Mouse (Mus musculus): Measurements from ENCODE around the gene Nlrp1a.

Gene Nlrp1a

DNA sequence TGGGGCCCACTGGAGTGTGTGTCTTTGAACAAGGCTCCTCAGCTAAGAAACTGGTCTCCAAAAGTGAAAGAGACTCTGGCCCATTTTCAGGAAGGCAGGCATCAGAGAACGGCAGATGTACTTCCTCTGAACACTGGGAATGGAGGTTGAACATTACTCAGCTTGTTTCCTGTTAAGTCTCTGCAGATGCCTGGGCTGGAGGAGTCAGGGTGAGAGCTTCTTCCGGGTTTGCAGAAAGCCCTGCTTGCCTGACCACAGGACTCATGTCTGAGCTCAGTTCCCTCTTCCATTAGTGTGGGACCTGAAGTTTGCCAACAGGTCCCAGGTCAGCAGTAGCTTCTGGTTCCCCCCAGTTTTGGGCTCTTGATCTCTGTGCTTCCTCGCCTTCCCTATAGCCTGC is at the start of gene Nlrp1a:
Gene Nlrp1a, minus strand, starts transcription at position 44 of the 400 bp plus-strand sequence.
- DNase-seq, result peak; percentile 45

DNA sequence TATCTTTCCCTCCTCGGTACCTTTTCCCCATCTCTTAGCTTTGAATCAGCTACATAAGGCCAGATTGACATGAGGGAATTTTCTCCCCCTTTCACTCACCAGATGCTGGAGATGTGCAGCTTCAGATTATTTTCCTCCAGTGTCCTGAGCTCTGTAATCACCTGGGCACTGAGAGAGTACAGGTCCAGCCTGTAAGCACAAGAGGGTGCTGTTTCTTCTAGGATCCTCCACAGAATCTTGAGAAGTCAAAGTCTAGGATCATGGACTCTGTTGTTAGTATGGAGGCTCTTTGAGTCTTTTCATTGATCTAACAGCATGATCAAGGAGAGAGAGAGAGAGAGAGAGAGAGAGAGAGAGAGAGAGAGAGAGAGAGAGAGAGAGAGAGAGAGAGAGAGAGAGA is 25.1 kb upstream of the Nlrp1a start:
- no peak for DNase-seq

DNA sequence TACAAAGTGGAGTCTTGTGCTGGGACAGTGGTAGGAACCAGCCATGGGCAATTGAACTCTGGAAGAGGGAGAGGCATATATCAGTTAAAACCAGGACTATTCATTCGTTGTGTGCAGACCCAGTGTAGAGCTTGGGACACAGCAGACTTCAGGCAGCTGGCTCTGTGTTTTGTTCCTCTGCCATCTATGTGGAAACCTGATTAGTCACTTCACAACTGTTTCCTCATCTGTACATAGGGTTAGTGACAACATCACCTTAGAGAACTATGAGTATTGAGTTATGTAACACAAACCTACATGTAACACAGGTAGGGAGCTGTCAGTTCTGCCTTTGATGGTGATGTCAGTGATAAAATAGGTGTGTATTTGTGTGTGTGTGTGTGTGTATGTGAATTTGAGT is 19.6 kb upstream of the Nlrp1a start:
- no peak for DNase-seq

DNA sequence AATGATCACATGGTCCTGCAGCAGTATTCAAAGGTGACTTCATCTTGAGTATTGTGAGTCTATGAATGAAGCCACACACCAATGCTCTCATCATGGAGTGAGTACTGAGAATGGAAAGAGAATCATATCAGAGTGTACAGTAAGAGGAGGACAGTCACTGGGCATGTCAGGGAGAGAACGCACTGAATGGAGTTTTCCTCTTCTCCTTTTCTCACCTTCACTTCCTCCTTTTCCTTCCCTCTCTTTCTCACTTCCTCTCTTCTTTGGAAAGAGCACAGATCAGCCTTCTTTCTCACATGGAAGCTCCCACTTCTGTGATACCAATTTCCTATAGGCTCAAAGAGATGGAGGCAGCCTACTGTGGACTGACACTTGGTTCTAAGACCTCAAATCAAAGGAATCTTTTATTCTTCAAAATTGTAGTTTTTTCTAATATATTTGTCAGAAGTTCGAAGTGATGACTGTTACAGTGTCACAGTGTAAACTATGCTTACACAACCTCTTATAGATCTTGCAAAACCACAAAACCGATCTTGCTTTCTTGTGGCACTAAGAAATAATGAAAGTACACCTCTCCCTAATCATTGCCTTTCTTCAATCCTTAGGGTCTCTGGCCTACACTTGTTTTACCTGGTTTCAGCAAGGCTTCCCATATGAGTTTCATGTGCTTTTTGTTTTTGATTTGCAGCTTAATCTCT is 15.1 kb upstream of the Nlrp1a start:
- DNase-seq, result peak; percentile 7

DNA sequence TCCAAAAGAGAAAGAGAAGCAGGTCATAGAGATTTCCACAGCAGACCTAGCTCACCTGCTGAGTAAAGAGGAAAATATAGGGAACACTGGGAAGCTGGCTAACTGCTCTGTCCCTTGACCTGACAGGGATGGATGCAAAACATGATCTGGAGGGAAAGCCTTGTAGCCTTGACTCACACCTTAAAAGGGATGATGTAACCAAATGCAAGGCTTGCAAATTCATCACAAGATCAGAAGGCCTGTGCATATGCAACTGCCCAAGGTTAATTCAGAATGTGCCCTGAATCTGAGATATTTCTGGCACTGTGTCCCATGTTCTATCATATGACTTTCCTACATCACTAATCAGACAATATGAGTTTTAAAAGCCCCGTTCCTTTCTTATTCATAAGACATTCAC is 10.8 kb upstream of the Nlrp1a start:
- no peak for DNase-seq

DNA sequence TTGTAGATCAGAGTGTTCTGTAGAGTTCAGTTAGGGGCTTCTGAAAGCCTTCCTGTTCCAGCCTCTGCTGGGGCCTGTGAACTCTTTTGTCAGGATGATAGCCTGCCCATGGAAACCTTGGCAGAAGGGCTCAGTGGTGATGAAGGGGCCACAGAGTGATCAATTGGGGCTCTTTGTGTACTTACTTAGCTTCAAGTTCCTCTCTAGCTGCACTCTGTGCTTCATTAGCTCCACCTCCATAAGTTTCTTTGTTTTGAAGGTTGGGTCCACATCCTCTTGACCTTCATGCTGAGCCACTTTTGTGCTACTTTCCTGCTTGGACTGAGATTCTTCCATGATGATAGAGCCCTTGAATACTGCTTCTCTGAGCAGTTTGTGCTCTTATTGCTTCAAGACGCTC is 2.5 kb downstream of the Nlrp1a start:
- DNase-seq, result peak; percentile 42

DNA sequence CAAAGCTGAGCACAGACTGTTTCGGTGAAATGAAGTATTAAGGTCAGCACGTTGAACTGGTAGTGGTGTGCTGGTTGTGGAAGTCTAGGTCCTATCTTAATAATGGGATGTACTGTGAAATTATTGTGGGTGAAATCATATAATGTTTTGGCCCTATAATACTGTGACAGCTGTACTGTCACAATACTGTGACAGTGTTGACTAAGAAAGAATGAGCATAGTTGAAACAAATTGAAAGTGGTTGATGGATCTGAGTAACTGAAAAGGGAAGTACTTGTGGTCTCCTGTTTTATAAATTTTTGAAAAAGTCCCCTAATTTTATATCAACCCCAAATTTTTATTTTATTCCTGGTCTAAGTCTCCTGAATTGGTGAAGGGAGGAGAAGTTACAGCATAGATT is 37.4 kb downstream of the Nlrp1a start:
- no peak for DNase-seq

DNA sequence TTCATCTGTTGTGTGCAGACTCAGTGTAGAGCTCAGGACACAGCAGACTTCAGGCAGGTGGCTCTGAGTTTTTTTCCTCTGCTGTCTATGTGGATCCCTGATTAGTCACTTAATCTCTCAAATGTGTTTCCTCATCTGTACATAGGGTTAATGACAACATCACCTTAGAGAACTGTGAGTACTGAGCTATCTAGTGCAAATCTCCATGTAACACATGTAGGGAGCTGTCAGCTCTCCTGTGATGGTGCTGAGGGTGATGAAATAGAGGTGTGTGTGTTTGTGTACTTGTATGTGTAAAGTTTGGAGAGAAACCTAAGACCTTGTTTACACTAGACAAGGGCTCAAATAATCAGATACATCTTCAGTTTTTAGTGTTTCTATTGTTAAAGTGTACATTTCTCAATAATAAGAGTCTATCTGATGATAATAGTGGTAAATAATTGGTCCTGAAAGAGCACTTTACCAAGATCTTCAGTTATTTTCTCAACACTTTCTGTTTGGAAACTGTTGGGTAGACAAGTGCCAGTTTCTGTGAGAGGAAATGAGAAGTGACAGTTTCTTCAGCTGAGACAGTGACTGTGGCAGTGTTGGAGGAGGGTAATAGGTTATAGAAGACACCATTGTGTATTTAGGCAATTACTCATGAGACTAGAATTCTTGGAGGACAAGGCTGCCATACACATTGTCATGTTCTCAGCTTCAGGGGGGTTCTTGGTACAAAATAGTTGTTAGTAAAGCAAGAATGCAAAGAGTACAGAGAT is 38.1 kb downstream of the Nlrp1a start:
- no peak for DNase-seq

DNA sequence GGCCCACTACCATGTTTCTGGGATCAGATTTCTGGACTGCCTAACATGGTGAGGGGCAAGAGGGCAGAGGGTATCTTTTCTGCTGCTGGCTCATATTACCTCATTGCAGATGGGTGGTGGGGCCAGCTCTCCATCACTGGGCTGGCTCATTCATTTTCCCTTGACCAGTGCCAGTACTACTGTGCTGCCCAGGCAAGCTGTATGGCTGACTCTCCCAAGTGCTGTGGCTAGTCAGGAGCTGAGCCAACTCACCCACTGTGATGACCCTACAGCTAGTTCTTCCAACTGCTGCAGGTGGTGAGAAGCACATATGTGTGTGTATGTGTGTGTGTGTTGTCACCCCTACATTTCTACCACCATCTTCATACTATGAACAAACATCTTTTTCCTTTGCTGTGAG is 40.6 kb downstream of the Nlrp1a start:
- DNase-seq, result no peak

DNA sequence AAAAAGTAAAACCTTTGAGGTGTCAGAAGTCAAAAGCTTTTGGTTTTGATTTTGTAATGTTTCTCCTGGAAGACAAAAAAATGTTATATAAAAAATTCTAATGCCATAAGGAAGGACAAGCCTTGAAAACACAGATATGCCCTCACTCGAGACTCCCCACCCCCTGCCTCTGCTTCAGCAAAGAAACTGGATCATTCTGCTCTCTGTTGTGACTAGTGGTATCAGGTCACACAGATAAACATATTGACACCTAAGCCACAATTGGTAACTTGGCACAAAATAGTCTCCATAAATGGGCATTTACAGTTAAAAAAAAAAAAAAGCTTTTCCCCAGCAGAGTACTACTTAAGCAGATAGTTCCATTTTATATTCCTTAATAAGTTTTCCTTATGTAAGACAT is 68.2 kb downstream of the Nlrp1a start:
- DNase-seq, result no peak

DNA sequence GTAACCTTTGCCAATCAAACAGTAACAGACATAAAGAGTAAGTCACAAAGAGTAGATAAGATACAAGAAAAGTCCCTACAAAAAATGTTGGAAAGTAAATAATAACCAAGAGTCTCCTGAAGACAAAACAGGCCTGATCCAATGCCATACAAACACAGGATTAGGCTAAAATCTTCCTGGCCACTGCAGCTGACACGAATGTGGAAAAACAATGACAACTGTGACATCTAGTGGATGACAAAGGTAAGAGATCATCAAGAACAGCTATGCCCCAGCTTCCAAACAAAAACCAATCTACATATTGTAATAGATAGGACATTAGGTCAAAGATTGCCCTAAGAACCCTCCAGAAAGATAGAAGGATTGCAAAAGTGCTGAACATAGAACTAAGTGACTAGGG is 92.0 kb downstream of the Nlrp1a start:
- DNase-seq, result peak; percentile 37

Data from lung, postnatal 36 days (tissue).